Mouse (Mus musculus): ENCODE results near the gene Sh3bp4. TPM values are rescaled to one million over a fixed set of nuclear protein-coding genes. Genes with fewer than 3 reads are reported as not detected.

The Sh3bp4 gene
- polyA plus RNA-seq, 1 experiment, result 3.6 TPM

DNA sequence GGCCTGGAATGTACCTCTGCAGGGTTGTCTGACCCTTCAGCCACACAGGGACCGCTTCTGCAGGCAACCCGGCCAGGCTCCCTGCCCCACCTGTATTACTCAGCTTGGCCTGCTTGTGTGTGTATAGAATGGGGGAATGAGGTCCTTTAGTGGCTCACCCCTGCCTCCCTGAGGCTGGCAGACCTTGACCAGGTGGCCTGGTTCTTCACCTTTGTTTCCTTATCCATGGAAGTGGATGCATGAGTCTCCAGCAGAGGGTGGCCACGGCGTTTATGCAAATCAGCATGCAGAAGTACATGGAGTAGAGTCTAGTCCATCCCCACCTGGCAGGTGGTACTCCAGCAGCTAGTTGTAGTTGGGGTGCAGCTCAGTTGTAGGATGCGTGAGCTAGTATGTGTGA, 48.6 kb downstream of the Sh3bp4 start:
- H3K27ac ChIP-seq (replicated peaks; ENCODE audit: low read depth, low read length), result no peak overlapping the region
- H3K4me3 ChIP-seq (ENCODE audit: insufficient read depth, low read depth, low read length), result no peak overlapping the region
- H3K4me1 ChIP-seq (ENCODE audit: control insufficient read depth, insufficient read depth, insufficient read length, low read length), result peaks cover 71% of the 10 kb centered on the region

DNA sequence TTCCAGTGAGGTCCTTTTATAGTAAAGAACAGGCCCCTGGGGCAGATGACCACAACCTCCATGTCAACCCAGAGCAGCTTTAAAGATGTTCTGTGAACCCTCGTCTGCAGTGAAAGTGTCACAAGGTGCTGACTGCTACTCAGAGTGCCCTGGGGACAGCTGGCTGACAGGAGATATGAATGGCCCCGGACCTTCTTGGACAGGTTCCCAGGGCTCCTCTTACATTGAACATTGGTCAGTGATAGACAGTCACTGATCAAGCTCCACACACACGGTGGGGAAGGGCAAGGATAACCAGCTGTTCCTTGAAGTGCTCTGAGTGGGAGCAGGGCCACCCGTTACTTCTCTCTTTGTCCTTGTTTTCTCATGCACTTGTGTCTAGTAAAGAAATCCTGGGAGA, 50.1 kb downstream of the Sh3bp4 start:
- peaks cover 71% of the 10 kb centered on the region for H3K4me1 ChIP-seq (ENCODE audit: control insufficient read depth, insufficient read depth, insufficient read length, low read length)
- no peak overlapping the region for H3K4me3 ChIP-seq (ENCODE audit: insufficient read depth, low read depth, low read length)
- H3K27ac ChIP-seq (replicated peaks; ENCODE audit: low read depth, low read length), result no peak overlapping the region

- H3K4me1 ChIP-seq (ENCODE audit: control insufficient read depth, insufficient read depth, insufficient read length, low read length), result peaks cover 63% of the 10 kb centered on the region
- no peak overlapping the region for H3K27ac ChIP-seq (replicated peaks; ENCODE audit: low read depth, low read length)
- no peak overlapping the region for H3K4me3 ChIP-seq (ENCODE audit: insufficient read depth, low read depth, low read length)
Measured at GRCm38 (mm10) chr1:89121466-89121865, 51.3 kb downstream of the Sh3bp4 start.

- no peak overlapping the region for H3K27ac ChIP-seq (replicated peaks; ENCODE audit: low read depth, low read length)
- no peak overlapping the region for H3K4me3 ChIP-seq (ENCODE audit: insufficient read depth, low read depth, low read length)
- peaks cover 56% of the 10 kb centered on the region for H3K4me1 ChIP-seq (ENCODE audit: control insufficient read depth, insufficient read depth, insufficient read length, low read length)
Measured at GRCm38 (mm10) chr1:89122376-89122775, 52.2 kb downstream of the Sh3bp4 start.

DNA sequence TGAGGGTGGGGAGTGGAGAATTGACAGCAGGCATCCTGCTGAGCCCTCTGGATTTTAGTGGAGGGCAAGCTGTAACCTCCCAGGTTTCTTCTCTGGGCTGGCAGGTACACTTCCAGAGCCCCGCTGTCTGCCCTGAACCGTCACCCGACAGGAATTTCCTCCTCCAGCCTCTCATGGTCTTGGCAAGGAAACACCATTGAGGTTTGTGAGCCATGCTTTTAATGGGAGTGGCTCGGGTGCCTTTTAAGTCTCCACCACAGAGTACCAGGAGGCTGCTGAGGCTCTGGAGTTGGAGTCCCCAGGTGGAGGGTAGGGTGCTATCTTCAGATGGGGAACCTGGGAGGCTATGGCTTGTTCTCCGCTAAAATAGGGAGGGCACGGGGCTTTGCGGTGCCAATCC, 53.9 kb downstream of the Sh3bp4 start:
- no peak overlapping the region for H3K4me3 ChIP-seq (ENCODE audit: insufficient read depth, low read depth, low read length)
- H3K27ac ChIP-seq (replicated peaks; ENCODE audit: low read depth, low read length), result peak overlapping the region; percentile 7; the same call in 1 of the 2 replicates
- H3K4me1 ChIP-seq (ENCODE audit: control insufficient read depth, insufficient read depth, insufficient read length, low read length), result peaks cover 41% of the 10 kb centered on the region

DNA sequence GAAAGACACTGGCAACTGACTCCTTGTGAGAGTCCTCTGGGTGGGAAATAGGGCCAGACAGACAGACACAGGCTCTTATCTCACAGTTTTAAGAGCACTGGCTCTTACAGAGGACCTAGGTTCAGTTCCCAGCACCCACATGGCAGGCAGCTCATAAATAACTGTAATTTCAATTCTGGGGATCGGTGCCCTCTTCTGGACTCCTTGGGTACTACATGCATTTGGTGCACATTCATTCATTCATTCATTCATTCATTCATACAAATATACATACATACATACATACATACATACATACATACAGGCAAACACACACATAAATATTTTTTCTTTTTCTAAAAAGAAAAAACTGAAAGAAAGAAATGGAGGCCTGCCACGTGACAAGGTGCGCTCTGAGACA, 56.9 kb downstream of the Sh3bp4 start:
- no peak overlapping the region for H3K27ac ChIP-seq (replicated peaks; ENCODE audit: low read depth, low read length)
- peaks cover 33% of the 10 kb centered on the region for H3K4me1 ChIP-seq (ENCODE audit: control insufficient read depth, insufficient read depth, insufficient read length, low read length)
- H3K4me3 ChIP-seq (ENCODE audit: insufficient read depth, low read depth, low read length), result no peak overlapping the region

DNA sequence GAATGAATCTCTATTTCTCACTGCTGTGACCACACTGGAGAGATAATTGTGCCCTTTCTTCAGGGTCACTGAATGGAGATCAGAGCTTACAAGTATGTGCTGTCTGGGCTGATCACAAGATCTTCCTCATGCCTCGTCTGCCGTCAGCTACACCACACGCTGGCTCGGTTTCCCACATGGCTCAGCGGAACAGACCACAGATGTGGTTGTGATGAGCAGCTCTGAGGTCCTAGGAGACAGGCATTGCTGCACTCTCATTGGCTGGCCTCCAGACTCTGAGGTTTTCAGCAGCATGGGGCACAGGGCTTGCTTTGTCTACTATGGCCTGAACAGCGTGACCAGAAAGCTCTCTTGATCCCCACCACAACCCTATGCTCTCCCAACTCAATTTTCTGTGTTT, 60.2 kb downstream of the Sh3bp4 start:
- Histone ChIP-seq H3K27ac (replicated peaks; ENCODE audit: low read depth, low read length) (no peak overlapping the region), H3K4me3 (ENCODE audit: insufficient read depth, low read depth, low read length) (no peak overlapping the region), H3K4me1 (ENCODE audit: control insufficient read depth, insufficient read depth, insufficient read length, low read length) (peaks cover 31% of the 10 kb centered on the region)

DNA sequence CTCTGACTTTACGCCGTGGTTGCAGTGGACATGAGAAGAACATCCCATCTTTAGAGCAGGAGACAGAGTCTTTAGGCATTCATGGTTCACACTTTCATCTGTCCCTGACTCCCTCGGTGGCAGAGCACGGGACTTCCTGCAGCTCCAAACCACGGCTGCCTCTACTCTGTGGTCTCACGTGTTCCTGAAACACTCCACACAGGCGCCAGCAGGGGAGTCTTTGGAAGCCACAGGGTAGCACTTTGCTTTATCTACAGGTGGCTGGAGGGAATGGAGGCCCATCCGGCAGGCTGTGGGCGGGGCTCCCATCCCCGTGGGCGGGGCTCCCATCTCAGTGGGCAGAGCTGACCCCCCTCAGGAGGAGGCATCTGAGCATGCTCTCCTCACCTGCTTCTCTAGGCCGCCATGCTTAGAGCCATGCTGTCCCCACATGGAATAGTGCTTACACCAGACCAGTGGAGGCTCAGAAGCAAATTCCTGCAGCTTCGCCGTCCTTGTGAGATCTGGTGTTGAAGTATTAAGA, 60.9 kb downstream of the Sh3bp4 start:
- Histone ChIP-seq H3K4me3 (ENCODE audit: insufficient read depth, low read depth, low read length) (no peak overlapping the region), H3K27ac (replicated peaks; ENCODE audit: low read depth, low read length) (no peak overlapping the region), H3K4me1 (ENCODE audit: control insufficient read depth, insufficient read depth, insufficient read length, low read length) (peaks cover 36% of the 10 kb centered on the region)

DNA sequence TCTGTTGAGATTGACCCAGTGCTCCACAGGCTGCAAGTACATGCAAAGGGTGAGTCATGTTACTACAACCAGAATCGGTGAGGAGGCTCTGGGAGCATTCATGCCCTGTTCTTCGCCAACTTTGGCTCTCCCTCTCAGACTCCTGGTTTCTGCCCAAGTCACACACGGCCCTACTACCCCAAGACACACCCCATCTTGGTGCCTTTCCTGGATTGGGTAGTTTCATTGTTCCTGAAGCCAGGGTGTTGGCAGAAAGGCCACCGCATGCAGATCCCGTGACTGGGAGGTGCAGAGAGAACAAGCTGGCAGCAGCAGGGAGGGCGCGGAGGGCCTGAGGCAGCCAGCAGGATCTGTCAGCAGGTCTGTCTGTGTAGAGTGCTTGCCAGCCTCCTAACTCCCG, 61.5 kb downstream of the Sh3bp4 start:
- Histone ChIP-seq H3K4me3 (ENCODE audit: insufficient read depth, low read depth, low read length) (no peak overlapping the region), H3K4me1 (ENCODE audit: control insufficient read depth, insufficient read depth, insufficient read length, low read length) (peaks cover 41% of the 10 kb centered on the region), H3K27ac (replicated peaks; ENCODE audit: low read depth, low read length) (no peak overlapping the region)

DNA sequence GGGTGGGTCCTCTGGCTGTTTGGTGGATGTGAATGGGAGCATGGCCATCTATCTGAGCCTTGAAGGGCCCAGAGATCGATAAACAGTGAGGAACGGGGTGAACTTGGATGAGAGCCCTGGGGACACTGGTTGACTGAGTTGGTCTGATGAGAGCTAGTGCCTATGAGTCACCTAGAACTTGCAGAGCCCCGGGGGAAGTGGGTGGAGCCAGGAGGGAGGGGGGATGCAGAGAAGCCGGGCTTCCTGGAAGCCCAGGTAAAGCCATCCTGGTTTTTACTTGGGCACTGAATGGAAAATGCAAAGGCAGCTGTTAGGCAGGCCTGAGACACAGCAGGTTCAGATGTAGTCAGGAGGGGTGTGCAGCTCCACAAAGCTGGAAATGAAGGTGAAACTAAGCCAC, 63.1 kb downstream of the Sh3bp4 start:
- H3K4me3 ChIP-seq (ENCODE audit: insufficient read depth, low read depth, low read length), result no peak overlapping the region
- H3K4me1 ChIP-seq (ENCODE audit: control insufficient read depth, insufficient read depth, insufficient read length, low read length), result peaks cover 42% of the 10 kb centered on the region
- H3K27ac ChIP-seq (replicated peaks; ENCODE audit: low read depth, low read length), result no peak overlapping the region; the same call in 1 of the 2 replicates

DNA sequence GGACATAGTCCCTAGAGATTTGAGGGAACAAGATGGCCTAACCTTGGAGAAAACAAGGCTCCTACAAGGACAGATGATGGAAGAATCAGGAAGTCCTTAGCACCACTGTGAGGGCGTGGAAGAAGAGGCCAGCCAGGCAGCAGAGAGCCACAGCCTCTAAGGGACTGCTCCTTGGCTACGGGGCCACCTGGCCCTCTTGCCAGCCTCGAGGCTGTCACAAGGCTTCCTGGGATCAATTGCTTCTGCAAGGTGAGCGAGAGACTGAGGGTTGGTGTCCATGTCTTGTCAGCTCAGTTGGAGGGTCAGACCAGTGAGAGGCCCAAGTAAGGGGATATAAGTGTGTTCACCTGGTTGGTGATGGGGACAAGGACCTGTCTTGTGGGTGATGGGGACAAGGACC, 63.5 kb downstream of the Sh3bp4 start:
- no peak overlapping the region for H3K4me3 ChIP-seq (ENCODE audit: insufficient read depth, low read depth, low read length)
- peaks cover 42% of the 10 kb centered on the region for H3K4me1 ChIP-seq (ENCODE audit: control insufficient read depth, insufficient read depth, insufficient read length, low read length)
- H3K27ac ChIP-seq (replicated peaks; ENCODE audit: low read depth, low read length), result no peak overlapping the region; the same call in 1 of the 2 replicates

GRCm38 (mm10) chr1:89136089-89136811, 66.0 kb downstream of the Sh3bp4 start:
- Histone ChIP-seq H3K4me1 (ENCODE audit: control insufficient read depth, insufficient read depth, insufficient read length, low read length) (peaks cover 40% of the 10 kb centered on the region), H3K4me3 (ENCODE audit: insufficient read depth, low read depth, low read length) (no peak overlapping the region), H3K27ac (replicated peaks; ENCODE audit: low read depth, low read length) (peak overlapping the region; percentile 29)

DNA sequence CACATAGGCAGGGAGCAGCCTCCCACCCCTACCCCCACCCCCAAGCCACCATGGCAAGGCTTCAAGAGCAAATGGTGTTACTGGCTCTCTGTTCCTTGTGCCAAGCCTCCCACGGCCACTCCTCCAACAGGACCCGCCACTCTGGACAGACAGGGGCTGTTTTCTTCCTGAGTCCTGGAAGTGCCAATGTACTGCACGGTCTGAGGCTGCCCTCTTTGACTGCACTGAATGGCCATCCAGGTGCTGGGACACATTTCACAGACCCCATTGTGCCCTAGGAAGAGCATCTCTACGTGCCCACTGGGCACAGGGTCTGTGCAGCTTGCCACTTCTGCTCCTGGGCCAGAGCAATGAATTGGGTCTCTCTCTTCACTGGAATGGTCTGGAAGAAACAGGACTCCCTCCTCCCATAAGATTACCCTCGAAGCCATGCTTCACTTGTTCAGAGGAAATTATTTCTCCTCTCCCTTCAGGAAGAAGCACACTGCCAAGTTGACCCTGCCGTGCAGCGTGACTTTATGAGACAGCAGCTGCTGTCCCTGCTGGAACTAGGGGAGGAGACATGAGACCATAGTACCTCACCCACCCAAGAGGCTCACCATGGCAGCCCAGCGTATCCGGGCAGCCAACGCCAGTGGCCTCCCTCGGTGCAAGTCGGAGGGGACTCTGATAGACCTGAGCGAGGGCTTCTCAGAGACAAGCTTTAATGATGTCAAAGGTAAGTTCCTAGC, 67.0 kb downstream of the Sh3bp4 start:
- Histone ChIP-seq H3K4me3 (ENCODE audit: insufficient read depth, low read depth, low read length) (no peak overlapping the region), H3K4me1 (ENCODE audit: control insufficient read depth, insufficient read depth, insufficient read length, low read length) (peaks cover 36% of the 10 kb centered on the region), H3K27ac (replicated peaks; ENCODE audit: low read depth, low read length) (no peak overlapping the region)

GRCm38 (mm10) chr1:89138316-89138715, 68.1 kb downstream of the Sh3bp4 start:
- Histone ChIP-seq H3K4me3 (ENCODE audit: insufficient read depth, low read depth, low read length) (no peak overlapping the region), H3K4me1 (ENCODE audit: control insufficient read depth, insufficient read depth, insufficient read length, low read length) (peaks cover 28% of the 10 kb centered on the region), H3K27ac (replicated peaks; ENCODE audit: low read depth, low read length) (no peak overlapping the region)

DNA sequence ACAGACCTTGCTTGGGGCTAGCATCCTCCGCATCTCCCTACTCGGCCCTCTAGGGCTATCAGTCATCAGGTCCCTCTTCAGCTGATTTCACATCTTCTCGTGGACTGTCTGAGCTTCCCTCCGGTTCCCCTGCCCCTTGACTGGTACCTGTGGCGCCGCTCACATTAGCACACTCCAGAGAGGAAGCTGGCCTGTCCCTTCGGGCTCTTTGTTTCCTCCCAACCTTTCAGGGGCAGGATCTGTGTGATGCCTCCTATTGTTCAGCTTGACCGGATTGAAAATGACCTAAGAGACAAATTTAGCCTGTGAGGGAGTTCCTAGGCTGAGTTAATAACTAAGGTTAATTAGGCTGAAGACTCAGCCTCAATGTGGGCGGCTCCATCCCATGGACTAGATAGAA, 69.9 kb downstream of the Sh3bp4 start:
- H3K4me1 ChIP-seq (ENCODE audit: control insufficient read depth, insufficient read depth, insufficient read length, low read length), result peaks cover 20% of the 10 kb centered on the region
- H3K4me3 ChIP-seq (ENCODE audit: insufficient read depth, low read depth, low read length), result peak overlapping the region; percentile 19; the same call in 1 of the 2 replicates
- peak overlapping the region; percentile 99 for H3K27ac ChIP-seq (replicated peaks; ENCODE audit: low read depth, low read length)

All from brown adipose tissue, adult 24 weeks (tissue).